ENCODE assay signal across 41 mouse cellular contexts in the genomic region with DNA sequence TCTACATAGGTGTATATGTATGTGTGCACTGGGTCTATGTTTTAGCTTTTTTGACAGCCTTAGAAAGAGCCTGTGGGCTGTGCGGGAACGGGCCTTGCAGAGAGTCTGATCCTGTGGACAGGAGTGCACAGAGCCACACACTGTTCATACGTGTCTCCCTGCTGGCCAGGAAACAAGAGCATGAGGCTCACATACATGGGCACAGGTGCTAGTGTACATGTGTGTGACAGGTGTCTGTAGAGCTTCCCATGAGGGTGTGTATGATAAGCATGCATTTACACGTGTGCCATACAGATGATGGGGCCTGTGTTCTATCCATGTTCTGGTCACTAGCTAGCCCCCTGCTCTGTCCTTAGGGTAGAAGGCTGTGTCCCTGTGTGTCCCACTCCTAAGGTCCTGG. TPM values are rescaled to one million over a fixed set of nuclear protein-coding genes. Genes with fewer than 3 reads are reported as not detected.
"Had no signal": no experiment of that assay in that cellular context is flagged by ENCODE, and none has a peak within 500 bp of the region (broad histone marks: within the 10 kb centered on the region; RNA-seq: fewer than 3 reads in every experiment).

No protein-coding gene starts in this region.

- DNase-seq: heart, adult 2 months; heart, postnatal 10 days; heart, postnatal 14 days; heart, postnatal 36 days; heart, postnatal 4 days; kidney, adult 11 months; kidney, adult 18-20 months; kidney, adult 2 months; kidney, adult 8-10 months; kidney, adult 9 months; kidney, postnatal 10 days; kidney, postnatal 14 days; kidney, postnatal 25 days; kidney, postnatal 36 days; kidney, postnatal 4 days; layer of hippocampus, adult 9-11 months; layer of hippocampus, postnatal 36 days had no signal

- H3K27me3 ChIP-seq: hindbrain, embryonic 15.5 days had no signal

- ATAC-seq: hindbrain, embryonic 16.5 days; inflammation-experienced regulatory T-cells, adult 6 months; intestine, embryonic 16.5 days had no signal

- H3K9me3 ChIP-seq: heart, embryonic 10.5 days; heart, embryonic 12.5 days; heart, embryonic 13.5 days; heart, embryonic 15.5 days; hindbrain, embryonic 10.5 days; hindbrain, embryonic 12.5 days; hindbrain, embryonic 13.5 days; hindbrain, embryonic 15.5 days; kidney, embryonic 15.5 days had no signal

- H3K4me2 ChIP-seq: heart, embryonic 11.5 days; heart, embryonic 12.5 days; heart, embryonic 13.5 days; heart, embryonic 15.5 days; hindbrain, embryonic 12.5 days; hindbrain, embryonic 13.5 days; hindbrain, embryonic 14.5 days; hindbrain, embryonic 15.5 days; kidney, embryonic 15.5 days had no signal

- H3K4me3 ChIP-seq: heart, adult 2 months; heart, embryonic 10.5 days; heart, embryonic 12.5 days; heart, embryonic 13.5 days; heart, embryonic 15.5 days; hindbrain, embryonic 10.5 days; hindbrain, embryonic 12.5 days; hindbrain, embryonic 13.5 days; hindbrain, embryonic 15.5 days; kidney, embryonic 15.5 days; layer of hippocampus, adult 2 months had no signal

- H3K36me3 ChIP-seq: heart, embryonic 10.5 days; heart, embryonic 12.5 days; heart, embryonic 13.5 days; heart, embryonic 15.5 days; hindbrain, embryonic 10.5 days; hindbrain, embryonic 12.5 days; hindbrain, embryonic 13.5 days; hindbrain, embryonic 15.5 days; kidney, embryonic 15.5 days had no signal

- H3K9ac ChIP-seq: heart, embryonic 12.5 days; heart, embryonic 13.5 days; heart, embryonic 15.5 days; hindbrain, embryonic 12.5 days; hindbrain, embryonic 13.5 days; hindbrain, embryonic 14.5 days; hindbrain, embryonic 15.5 days; kidney, embryonic 15.5 days had no signal

- H3K4me1 ChIP-seq: hindbrain, embryonic 10.5 days; hindbrain, embryonic 12.5 days; hindbrain, embryonic 15.5 days had no signal

- H3K27ac ChIP-seq: heart, adult 2 months; heart, embryonic 10.5 days; heart, embryonic 13.5 days; heart, embryonic 15.5 days; hindbrain, embryonic 10.5 days; hindbrain, embryonic 12.5 days; hindbrain, embryonic 13.5 days; hindbrain, embryonic 14.5 days; hindbrain, embryonic 15.5 days; hindbrain, postnatal 0 days; kidney, embryonic 15.5 days; kidney, postnatal 0 days; layer of hippocampus, adult 2 months had no signal

RNA-seq across cellular contexts. Expression of a gene that starts 45.6 kb away (rescaled TPM):
- total RNA-seq: heart, adult 2 months; heart, postnatal 10 days; heart, postnatal 14 days; heart, postnatal 25 days; heart, postnatal 4 days; hematopoietic stem cell, adult 5-6 weeks had no signal
- polyA plus RNA-seq: heart, embryonic 10.5 days; heart, embryonic 11.5 days; heart, embryonic 12.5 days; heart, embryonic 14.5 days; heart, embryonic 15.5 days; heart, embryonic 16.5 days; heart, postnatal 0 days; inflammation-experienced regulatory T-cells, adult 6 months; intestine, embryonic 16.5 days; intestine, postnatal 0 days; kidney, postnatal 0 days had no signal

RNA-seq across cellular contexts. Expression of a gene that starts 48.1 kb away (rescaled TPM):
- total RNA-seq: hematopoietic stem cell, adult 5-6 weeks; layer of hippocampus, postnatal 14 days had no signal
- polyA plus RNA-seq: inflammation-experienced regulatory T-cells, adult 6 months had no signal
